Comparison of ENCODE assay signal across 14 mouse cellular contexts in the genomic region with DNA sequence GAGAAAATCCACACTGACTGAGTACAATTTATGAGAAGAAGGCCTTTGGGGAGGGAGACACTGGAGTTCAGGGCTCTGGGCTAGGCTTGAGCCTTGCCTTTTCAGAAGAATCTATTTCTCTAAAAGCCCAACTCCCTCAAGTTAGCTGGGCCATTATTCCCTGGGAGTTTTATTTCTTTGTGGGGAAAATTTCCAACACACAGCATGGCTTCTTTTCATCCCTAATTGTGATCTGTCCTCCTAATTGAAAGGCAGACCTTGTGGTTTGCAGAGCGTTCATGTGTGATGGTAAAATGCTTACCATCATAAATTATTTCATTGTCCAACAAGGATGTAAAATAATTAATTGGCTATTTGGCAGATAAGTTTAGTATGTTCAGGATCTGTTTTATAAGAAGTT.
"Had no signal": no experiment of that assay in that cellular context is flagged by ENCODE, and none has a peak within 500 bp of the region (broad histone marks: within the 10 kb centered on the region; RNA-seq: fewer than 3 reads in every experiment).

No protein-coding gene starts in this region.

- H3K4me1 ChIP-seq: liver, embryonic 13.5 days; stomach, embryonic 15.5 days had no signal

- H3K36me3 ChIP-seq: liver, embryonic 13.5 days; stomach, embryonic 15.5 days had no signal

- H3K27ac ChIP-seq: liver, embryonic 13.5 days; stomach, embryonic 15.5 days had no signal

- H3K27me3 ChIP-seq: liver, embryonic 13.5 days; stomach, embryonic 15.5 days had no signal

- H3K4me3 ChIP-seq: liver, embryonic 13.5 days; stomach, embryonic 15.5 days had no signal

- H3K9me3 ChIP-seq: liver, embryonic 13.5 days; stomach, embryonic 15.5 days had no signal

- H3K4me2 ChIP-seq: liver, embryonic 13.5 days; midbrain, embryonic 11.5 days; stomach, embryonic 15.5 days had no signal

- DNase-seq: kidney, adult 11 months; kidney, adult 9 months; kidney, postnatal 25 days; left cerebral cortex, postnatal 4 days; liver, embryonic 13.5 days; lung, adult 2 months; lung, postnatal 14 days; lung, postnatal 4 days; midbrain, embryonic 14.5 days; right cerebral cortex, postnatal 25 days; spleen, adult 18-20 months; thymus, postnatal 25 days had no signal

- H3K9ac ChIP-seq: liver, embryonic 13.5 days; stomach, embryonic 15.5 days had no signal
